Mouse (Mus musculus): Measurements from ENCODE around the gene Maml2.
"Not testable (repeated sequence)": the region's sequence is repeated elsewhere in the genome, so short reads cannot be mapped to it uniquely, and the experiment has no call there.

The Maml2 gene

DNA sequence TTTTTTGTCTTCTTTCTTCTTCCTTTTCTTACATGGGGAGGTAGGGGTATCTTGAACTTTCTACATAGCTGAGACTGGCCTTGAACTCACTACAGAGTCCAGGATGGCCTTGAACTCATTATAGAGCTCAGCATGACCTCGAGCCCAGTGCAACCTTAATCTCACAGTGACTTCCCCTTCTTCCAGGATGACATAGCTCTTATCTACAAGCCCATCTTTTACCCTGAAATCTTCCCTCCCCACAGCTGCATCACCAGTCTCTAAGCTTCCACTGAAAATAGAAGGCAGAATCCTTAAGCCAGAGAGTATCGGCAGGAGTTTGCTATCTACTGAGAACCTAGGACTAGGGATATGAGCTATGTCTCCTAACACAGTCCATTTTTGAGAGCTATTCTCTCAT, 375.5 kb downstream of the Maml2 start:
- DNase-seq (ENCODE audit: low spot score): no peak

DNA sequence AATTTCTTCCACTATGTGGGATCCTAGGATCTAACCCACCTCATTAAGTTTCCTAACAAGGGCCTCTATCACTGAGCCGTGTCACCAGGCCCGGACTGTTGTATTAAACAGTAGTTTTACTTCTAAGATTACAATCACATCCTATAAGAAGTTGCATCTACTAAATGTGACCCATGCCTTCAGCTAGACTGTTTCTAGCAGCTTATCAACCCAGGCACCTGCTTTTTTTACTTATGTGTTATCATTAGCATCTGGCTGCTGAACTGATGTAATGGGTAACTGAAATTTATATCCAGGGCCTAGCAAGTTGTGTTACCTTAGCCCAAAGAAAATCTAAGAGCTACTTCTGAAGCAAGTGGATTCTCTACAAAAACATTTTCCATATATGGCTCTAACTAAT, 380.3 kb downstream of the Maml2 start:
- no peak for DNase-seq (ENCODE audit: low spot score)

DNA sequence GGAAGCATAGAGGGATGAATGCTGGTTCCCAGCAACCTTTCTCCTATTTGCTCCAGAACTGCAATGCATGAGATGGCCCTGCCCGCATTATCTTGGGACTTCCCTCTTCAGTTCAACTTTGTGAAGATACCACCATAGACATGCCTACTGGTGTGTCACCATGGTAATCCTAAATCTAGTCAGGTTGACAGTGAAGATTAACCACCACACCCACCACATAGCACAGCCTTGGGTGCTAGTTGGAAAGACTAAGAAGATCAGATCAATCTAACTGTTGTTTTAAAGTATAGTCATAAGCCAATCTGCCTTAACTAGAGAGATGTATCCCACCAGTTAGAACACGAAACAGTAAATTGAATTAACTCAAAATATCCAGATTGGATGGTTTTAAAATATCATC, 381.9 kb downstream of the Maml2 start:
- DNase-seq (ENCODE audit: low spot score): no peak

DNA sequence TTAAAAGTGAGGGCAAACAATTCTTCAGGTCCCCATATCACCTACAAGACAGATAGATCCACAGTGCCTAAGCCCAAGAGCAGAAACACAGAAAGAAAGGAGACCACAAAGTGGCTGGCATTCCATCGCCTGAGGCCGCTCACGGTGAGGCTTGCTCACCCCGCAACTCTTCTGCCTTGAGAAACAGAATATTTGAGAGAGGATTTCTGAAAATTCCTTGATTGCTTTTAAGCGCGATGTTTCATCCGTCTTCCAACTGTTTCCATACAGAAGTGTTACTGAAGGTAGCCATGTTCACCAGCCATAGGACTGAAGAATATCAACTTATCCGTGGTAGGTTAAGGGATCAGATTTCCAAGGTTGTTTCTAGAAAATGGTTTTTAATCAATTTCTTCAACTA, 383.4 kb downstream of the Maml2 start:
- no peak for DNase-seq (ENCODE audit: low spot score)

DNA sequence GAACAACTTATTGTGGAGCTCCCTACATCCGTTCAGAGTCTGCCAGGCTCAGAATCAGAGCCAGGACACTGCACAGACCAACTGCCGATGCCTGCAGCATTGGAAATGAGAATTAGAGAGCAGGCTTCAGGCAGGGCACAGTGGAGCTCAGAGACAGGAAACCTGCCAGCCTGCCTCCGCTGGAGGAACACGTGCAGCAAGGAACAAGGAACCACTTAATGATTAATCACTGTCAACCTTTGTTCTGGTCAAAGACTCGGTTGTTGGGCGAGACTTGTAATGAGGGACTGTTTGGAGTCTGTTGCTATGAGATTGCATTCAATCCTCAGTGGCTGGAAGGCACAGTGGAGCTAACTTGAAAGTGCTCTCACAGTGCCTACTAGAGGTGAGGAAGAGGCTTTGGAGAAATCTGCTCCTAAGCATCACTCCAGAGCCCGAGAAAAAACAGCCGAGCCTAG, 383.9 kb downstream of the Maml2 start:
- no peak for DNase-seq (ENCODE audit: low spot score)

DNA sequence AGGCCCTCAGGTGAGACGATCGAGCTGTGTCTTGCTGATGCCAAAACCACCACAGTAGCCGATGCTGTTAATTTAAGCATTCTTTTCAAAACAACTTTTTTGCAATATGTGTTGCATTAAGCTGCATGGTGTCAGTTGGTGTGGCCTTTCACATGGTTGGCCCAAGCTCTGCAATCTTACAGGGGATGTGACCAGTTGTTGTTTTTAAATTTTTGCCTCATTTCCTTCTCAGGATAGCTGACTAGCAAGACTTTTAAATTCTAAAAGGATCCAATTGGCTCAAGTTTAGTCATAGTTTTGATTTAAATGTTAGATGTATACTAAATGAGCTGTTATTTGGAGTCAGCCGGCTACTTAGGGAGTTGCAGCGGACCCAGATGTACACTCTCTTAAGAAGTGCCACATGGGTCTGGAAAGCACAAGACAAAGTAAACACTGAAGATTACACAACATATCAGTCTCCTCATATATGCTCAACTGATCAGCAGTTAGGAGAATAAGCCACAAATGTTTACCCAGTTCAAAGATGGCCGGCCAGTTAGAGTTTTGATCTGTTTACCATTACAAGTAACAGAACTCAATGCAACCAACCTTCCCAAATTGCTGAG, 386.7 kb downstream of the Maml2 start:
- no peak for DNase-seq (ENCODE audit: low spot score)

DNA sequence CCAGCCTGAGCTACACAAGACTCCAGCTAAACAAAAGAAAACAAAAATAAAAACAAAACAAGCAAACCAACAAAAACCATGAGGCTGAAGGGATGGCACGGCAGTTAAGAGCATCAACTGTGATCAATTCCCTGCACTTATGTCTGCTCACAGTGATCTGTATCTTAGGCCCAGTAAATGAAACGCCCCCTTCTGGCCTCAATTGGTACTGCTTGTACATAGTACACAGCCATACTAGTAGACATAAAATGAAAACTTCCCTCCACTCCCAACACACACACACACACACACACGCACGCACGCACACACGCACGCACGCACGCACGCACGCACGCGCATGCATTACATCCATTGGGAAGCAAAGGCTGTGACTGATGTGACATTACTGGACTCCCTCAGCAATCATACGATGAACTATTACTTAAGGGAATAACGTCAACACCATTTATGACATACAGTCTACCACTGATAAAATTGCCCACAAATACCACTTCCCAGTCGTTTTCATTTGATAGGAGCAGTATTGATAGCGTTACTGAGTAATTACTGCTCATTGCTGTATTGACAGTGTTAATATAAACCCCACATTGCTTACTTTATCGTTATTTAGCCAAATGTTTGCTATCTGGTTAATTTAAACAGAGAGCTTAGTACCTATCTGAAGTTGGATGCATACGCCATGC, 389.4 kb downstream of the Maml2 start:
- peak; percentile 23 for DNase-seq (ENCODE audit: low spot score)

DNA sequence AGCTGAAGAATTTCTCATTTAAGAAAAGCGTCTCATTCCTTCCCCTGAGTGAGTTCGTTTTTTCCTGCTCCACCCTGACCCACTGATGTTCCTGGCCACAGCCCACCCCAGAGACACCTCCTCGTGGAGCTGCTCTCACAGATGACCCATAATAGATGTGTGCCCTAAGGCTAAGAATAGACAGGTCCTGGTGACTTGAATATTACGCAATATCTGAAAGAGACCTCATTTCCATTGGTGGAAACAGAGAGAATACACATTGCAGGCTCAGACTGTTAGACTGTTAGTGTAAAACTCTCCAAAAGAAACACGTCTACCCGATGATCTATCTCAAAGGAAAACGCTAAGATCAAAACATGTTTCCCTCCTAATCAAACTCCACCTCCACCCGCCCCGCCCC, 391.2 kb downstream of the Maml2 start:
- DNase-seq (ENCODE audit: low spot score): no peak

DNA sequence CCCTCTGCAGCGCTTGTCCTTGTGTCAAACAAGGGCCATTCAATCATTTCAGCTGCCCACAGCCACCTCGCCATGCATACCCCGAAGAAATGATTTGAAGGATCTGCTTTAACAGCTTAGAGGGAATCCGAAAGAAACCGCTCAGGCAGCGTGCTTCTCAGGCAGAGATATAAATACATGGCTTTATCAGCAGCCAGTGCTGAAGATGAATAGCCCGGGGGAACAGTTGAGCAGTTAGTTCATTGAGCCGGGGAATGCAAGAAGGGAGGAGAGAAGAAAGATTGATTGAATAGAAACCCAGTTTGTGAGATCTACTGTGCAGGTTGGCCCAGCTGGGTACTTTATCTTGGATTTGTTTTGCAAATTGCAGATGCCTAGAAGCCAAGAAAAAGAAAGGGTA, 392.6 kb downstream of the Maml2 start:
- no peak for DNase-seq (ENCODE audit: low spot score)

DNA sequence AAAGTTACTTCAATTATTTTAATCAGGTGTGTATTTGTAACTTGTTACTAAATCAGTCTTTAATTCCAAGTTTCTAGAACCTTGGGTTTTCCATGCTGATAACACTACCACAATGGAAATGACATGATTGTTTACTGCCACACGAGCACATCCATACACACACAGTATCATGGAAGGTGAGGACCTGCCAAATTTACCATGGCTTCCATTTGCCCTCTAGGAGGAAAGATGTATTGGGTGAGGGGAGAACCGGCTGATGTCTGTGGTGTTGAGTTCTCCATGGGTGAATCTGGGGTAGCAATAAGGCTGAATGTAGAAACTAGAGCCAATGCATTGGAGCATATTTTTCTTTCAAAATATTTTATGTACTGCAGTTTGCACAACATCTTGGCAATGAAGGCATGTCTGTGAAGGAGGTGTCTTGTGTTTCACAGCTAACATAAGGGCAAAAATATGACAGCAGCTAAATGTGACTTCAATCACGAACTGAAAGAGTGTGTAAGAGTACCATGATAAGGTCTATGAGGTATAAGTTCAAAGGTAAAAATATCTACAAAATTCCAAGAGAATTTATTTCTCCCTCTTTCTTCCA, 396.0 kb downstream of the Maml2 start:
- no peak for DNase-seq (ENCODE audit: low spot score)

DNA sequence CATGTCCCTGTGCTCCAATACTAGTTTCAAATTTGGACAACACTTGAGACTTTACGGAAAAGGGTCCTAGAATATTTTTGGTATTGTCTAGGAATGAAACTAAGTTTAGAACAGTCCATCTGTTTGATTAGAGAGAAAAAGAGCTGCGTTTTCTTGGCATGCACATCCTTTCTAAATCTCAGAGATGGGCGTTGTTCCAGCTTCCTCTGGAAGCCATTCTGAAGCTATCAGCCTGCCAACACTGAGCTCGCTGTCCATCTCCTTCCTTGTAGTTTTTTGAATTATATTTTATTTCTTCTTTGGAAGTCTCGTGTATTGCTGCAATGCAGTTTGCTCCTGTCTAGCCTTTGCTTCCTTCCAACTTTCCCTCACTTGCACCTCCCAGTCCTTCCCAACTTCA, 396.5 kb downstream of the Maml2 start:
- DNase-seq (ENCODE audit: low spot score): no peak

DNA sequence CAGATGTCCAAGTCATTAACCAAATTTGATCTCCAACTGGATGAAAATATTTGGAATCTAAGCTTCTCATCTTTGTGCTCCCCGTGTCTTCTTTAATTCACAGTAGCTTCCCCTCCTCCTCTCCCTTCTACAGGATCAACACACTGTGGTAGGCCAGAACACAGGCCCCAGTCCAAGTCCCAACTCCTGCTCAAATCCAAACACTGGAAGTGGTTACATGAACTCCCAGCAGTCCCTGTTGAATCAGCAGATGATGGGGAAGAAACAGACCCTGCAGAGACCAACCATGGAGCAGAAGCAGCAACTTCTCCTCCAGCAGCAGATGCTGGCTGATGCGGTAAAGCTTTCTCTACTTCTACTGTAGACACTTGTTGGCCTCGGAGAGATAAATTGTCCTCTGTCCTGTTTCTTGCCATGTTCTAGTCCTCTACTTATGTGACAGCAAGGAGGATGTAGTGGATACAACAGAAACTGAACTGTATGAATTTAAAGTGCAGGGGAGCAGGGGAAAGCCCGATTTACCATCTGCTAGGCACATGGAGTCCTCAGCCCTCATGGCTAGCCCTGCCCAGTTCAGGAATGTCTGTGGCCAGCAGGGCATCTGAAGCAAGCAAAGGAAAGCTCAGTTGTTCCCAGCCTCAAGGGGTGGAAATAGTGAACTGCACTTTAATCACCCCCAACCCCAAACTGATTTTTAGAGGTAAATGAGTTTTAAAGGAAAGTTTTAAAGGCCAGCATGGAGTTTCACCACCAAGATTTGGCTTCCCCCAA, 399.5 kb downstream of the Maml2 start:
- DNase-seq (ENCODE audit: low spot score): no peak

DNA sequence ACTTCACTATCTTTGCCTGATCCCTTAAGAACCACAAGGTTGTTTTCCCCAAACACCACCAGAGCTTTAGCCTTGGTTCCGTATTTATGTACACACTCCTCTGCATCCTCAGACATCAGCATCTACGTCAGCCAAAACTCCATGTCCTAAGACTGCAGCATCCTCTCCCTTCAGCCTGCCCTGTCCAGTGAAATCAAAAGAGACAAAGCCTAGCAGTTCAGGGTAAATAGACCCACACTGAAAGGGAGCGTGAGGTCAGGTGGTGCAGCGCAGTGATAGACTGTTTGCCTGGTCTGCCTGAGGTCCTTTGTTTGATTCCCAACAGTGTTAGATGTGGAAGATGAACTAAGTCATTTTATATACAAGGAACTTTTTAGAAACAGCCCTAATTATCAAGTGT, 400.1 kb downstream of the Maml2 start:
- no peak for DNase-seq (ENCODE audit: low spot score)

DNA sequence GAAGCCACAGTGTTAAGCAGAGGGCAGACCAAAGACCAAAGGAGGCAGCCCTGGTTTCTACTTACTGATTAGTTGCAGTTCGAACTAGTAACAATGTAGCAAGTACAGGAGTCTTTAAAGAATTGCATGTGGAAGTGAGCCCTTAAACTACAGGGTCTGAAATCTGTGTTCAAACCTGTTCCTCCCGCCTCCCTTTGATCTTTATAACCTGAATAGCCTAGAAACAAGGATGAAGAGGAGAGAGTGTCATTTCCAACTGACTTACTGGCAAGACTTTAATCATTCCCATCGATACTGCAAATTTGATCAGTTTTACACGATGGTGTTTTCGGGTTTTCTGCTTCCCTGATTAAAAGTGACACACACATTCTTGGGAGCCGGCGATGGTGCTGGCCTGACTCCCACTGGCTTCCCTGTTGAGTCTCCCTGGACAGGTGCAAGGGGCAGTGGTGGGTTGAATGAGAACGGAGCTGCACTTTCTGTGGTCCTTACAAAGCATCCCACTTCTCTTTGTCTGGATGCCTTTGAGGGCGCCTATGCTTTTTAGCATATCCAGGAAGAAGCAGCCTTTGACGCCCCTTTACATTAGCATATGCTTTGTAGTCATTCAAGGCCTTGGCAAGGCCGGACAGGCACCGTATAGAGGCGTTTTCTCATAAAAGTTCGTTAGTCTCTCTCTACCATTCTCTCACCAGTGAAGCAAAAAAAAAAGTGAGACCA, 401.5 kb downstream of the Maml2 start:
- DNase-seq (ENCODE audit: low spot score): no peak

DNA sequence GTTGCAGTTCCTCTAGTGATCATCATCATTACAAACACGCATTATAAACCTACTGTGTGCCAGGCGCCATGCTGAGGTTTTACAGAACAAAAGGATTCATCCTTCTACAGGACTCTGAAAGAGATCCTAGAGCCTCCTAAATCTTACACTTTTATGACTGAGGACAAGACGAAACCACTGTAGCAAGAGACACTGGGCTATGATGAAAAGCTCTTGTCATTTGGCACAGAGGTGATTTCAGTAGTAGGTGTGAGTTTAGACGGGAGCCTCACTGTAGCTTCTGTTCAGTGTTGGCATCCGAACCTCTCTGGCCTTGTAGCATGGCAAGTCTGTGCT, 402.0 kb downstream of the Maml2 start:
- no peak for DNase-seq (ENCODE audit: low spot score)

DNA sequence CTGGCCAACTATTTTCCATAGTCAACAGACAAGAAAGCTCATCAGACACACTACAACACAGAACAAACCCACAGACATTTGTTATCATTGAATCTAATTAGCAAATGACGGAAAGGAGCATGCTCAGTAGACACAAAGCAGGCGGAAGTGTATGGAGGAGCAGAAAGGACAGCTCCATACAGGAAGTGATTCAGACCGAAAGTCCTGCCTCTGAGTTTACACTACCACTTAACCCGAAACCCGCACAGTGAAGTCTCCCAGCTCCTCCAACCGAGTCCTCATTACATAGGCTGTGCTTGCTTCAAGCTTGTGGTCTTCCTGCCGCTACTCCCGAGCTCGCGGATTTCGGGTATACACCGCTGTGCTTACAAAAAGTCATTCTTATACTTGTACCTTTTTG, 404.0 kb downstream of the Maml2 start:
- no peak for DNase-seq (ENCODE audit: low spot score)

DNA sequence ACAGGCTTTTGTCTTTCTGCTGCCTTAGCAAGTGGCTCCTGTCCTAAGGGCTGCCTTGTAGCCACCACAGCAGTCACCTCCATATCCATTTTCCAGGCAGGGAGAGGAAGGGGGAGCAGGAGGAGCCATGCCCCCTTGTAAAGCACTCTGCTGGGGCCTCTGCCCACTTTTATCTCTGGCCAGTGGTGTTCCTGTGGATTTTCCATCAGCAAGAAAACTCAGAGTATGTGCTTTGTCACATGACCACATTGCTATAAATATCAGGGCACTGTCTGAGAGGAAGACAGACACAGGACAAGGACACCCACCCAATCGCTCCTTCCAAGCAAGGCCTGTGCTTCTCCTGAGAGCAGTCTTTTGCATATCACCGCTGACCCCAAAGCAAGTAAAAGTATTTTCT, 405.3 kb downstream of the Maml2 start:
- no peak for DNase-seq (ENCODE audit: low spot score)

DNA sequence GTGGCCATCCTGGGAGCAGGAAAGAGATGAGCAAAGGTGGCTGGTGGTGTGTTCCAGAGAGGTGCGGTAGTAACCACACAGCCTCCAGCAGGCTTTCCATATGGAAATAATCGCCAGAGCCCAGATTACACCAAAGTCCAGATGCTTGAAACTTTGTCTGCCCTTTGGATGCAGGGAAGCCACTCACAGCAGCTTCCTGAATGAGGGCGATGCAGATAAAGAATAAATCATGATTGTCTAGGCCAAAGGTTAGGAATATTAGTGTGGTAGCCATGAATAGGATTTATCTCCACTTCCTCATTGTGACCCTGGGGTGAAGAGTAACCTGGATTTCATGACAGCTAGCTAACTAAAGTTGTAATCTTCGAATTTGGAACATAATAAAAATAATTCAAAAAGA, 407.2 kb downstream of the Maml2 start:
- DNase-seq (ENCODE audit: low spot score): no peak

DNA sequence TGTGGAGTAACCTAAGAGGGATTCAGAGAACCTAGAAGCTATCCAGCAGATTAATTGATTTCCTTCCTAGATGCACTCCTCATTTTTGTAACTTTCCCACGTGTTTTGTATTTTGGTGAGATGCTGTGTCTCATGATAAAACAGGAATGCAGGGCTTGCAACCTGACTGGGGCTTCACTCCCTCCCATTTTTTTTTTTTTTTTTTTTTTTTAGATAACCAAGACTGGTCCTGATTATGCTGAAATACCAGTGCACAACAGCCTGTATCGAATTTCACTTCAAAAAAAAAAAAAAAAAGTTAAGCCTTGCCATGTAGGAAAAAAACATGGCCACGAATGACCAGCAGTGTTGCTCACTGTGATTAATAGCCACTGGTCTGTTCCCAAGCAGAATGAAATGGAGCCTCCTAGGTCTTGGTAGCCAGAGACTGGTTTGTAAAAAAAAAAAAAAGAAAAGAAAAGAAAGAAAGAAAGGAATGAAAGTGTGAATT, 409.4 kb downstream of the Maml2 start:
- no peak for DNase-seq (ENCODE audit: low spot score)

DNA sequence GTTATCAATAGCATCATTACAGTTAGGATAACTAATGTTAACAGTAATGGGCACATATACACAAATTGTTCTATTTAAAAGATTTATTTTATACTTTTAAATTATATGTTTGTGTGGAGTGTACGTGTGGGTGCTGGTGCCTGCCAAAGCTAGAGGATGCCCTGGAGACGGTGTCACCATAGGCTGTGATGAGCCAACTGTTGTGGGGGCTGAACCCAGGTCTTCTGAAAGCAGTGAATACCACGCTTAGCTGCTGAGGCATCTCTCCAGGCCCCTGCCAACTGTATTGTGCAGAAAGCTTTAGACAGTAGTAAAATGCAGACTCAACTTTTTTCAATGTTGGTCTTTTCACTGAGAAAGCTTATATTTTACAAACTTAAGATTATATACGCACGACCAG, 411.7 kb downstream of the Maml2 start:
- DNase-seq (ENCODE audit: low spot score): no peak

DNA sequence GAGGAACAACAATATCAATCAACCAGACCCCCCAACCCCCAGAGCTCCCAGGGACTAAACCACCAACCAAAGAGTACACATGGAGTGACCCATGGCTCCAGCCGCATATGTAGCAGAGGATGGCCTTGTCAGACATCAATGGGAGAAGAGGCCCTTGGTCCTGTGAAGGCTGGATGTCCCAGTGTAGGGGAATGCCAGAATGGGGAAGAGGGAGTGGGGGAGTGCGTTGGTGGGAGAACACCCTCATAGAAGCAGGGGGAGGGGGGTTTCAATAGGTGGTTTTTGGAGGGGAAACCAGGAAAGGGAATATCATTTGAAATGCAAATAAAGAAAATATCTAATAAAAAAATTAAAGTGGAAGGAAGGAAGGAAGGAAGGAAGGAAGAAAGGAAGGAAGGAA, 418.1 kb downstream of the Maml2 start:
- DNase-seq (ENCODE audit: low spot score): not testable (repeated sequence)

All from spleen, adult 12 weeks (tissue).